Mouse (Mus musculus): ENCODE results near the gene Nudc. TPM values are rescaled to one million over a fixed set of nuclear protein-coding genes. Genes with fewer than 3 reads are reported as not detected.

Nudc gene
- 308 and 322 TPM in 2 replicates for polyA plus RNA-seq (2014; fragmentation: Nextera tagmentation; extraction: Ambion mirVana)

- H3K9ac ChIP-seq (replicated peaks; ENCODE audit: low read length), result peak within 1 kb of the TSS; percentile 85
These were observed at the start of gene Nudc for GRCm38 (mm10) chr4:133545272-133546231. Nudc (minus strand) TSS chr4:133545996.

GRCm38 (mm10) chr4:133595538-133595937 is 49.7 kb upstream of the Nudc start:
- Histone ChIP-seq H3K4me1 (ENCODE audit: control insufficient read depth, insufficient read depth, low read length) (no peaks in the 10 kb centered on the region), H3K4me2 (ENCODE audit: low read depth, low read length) (no peak overlapping the region), H3K27me3 (ENCODE audit: control insufficient read depth, insufficient read depth, low read length) (peaks cover 9% of the 10 kb centered on the region), H3K27ac (replicated peaks; ENCODE audit: low read depth, low read length) (no peak overlapping the region), H3K36me3 (replicated peaks; ENCODE audit: control insufficient read depth, insufficient read depth, low read depth, low read length) (no peaks in the 10 kb centered on the region; the same call in 1 of the 2 replicates), H3K9me3 (replicated peaks; ENCODE audit: control insufficient read depth, low read length) (no peaks in the 10 kb centered on the region), H3K9ac (replicated peaks; ENCODE audit: low read length) (no peak overlapping the region), H3K4me3 (ENCODE audit: low read depth, low read length) (no peak overlapping the region)
- DNase-seq (ENCODE audit: low spot score), result no peak
- 70% methylated on average over 7 of the region's 7 CpGs for WGBS
- no peak for ATAC-seq (replicated peaks; ENCODE audit: insufficient number of reproducible peaks, low FRiP score, low TSS enrichment, low read depth)

More at GRCm38 (mm10) chr4:133545272-133546231, at the start of gene Nudc:
- Histone ChIP-seq H3K4me1 (ENCODE audit: control insufficient read depth, insufficient read depth, low read length) (peaks cover 4% of the 10 kb centered on the region; the same call in 1 of the 2 replicates), H3K4me2 (ENCODE audit: low read depth, low read length) (peak within 1 kb of the TSS; percentile 59), H3K9me3 (replicated peaks; ENCODE audit: control insufficient read depth, low read length) (no peaks in the 10 kb centered on the region), H3K27ac (replicated peaks; ENCODE audit: low read depth, low read length) (peak within 1 kb of the TSS; percentile 66), H3K27me3 (ENCODE audit: control insufficient read depth, insufficient read depth, low read length) (no peaks in the 10 kb centered on the region), H3K36me3 (replicated peaks; ENCODE audit: control insufficient read depth, insufficient read depth, low read depth, low read length) (0 out of 2 replicates have a peak, but pooled peaks cover 3% of the 10 kb centered on the region), H3K4me3 (ENCODE audit: low read depth, low read length) (peak within 1 kb of the TSS; percentile 68)
- peak; percentile 96 for ATAC-seq (replicated peaks; ENCODE audit: insufficient number of reproducible peaks, low FRiP score, low TSS enrichment, low read depth)
- peak; percentile 99 for DNase-seq (ENCODE audit: low spot score)
- WGBS, result under 1% methylated on average over 69 of the region's 77 CpGs

- H3K27me3 ChIP-seq (ENCODE audit: control insufficient read depth, insufficient read depth, low read length), result no peaks in the 10 kb centered on the region
These were observed 46.8 kb upstream of the Nudc start for GRCm38 (mm10) chr4:133592570-133592969.

GRCm38 (mm10) chr4:133584059-133584951 is 38.5 kb upstream of the Nudc start, which contains the start of gene Gpn2:
Gpn2 (plus strand) TSS chr4:133584362.
- peak; percentile 88 for ATAC-seq (replicated peaks; ENCODE audit: insufficient number of reproducible peaks, low FRiP score, low TSS enrichment, low read depth)

More at GRCm38 (mm10) chr4:133592570-133592969, 46.8 kb upstream of the Nudc start:
- Histone ChIP-seq H3K9me3 (replicated peaks; ENCODE audit: control insufficient read depth, low read length) (no peaks in the 10 kb centered on the region), H3K4me1 (ENCODE audit: control insufficient read depth, insufficient read depth, low read length) (no peaks in the 10 kb centered on the region), H3K27ac (replicated peaks; ENCODE audit: low read depth, low read length) (no peak overlapping the region), H3K4me2 (ENCODE audit: low read depth, low read length) (no peak overlapping the region), H3K36me3 (replicated peaks; ENCODE audit: control insufficient read depth, insufficient read depth, low read depth, low read length) (no peaks in the 10 kb centered on the region; the same call in none of the 2 replicates), H3K9ac (replicated peaks; ENCODE audit: low read length) (no peak overlapping the region), H3K4me3 (ENCODE audit: low read depth, low read length) (no peak overlapping the region)
- no peak for ATAC-seq (replicated peaks; ENCODE audit: insufficient number of reproducible peaks, low FRiP score, low TSS enrichment, low read depth)
- peak; percentile 85 for DNase-seq (ENCODE audit: low spot score)
- WGBS, result 33% methylated on average over 7 of the region's 7 CpGs

GRCm38 (mm10) chr4:133583690-133584058 is 37.9 kb upstream of the Nudc start:
- Histone ChIP-seq H3K4me3 (ENCODE audit: low read depth, low read length) (peak overlapping the region; percentile 91), H3K4me2 (ENCODE audit: low read depth, low read length) (peak overlapping the region; percentile 99), H3K27me3 (ENCODE audit: control insufficient read depth, insufficient read depth, low read length) (no peaks in the 10 kb centered on the region), H3K9ac (replicated peaks; ENCODE audit: low read length) (peak overlapping the region; percentile 84), H3K4me1 (ENCODE audit: control insufficient read depth, insufficient read depth, low read length) (peaks cover 4% of the 10 kb centered on the region; the same call in 1 of the 2 replicates), H3K36me3 (replicated peaks; ENCODE audit: control insufficient read depth, insufficient read depth, low read depth, low read length) (peaks cover 2% of the 10 kb centered on the region), H3K9me3 (replicated peaks; ENCODE audit: control insufficient read depth, low read length) (no peaks in the 10 kb centered on the region), H3K27ac (replicated peaks; ENCODE audit: low read depth, low read length) (no peak overlapping the region)
- ATAC-seq (replicated peaks; ENCODE audit: insufficient number of reproducible peaks, low FRiP score, low TSS enrichment, low read depth), result no peak
- DNase-seq (ENCODE audit: low spot score), result no peak
- WGBS, result 63% methylated on average over 6 of the region's 6 CpGs

More at GRCm38 (mm10) chr4:133584059-133584951, 38.5 kb upstream of the Nudc start, which contains the start of gene Gpn2:
- Histone ChIP-seq H3K4me3 (ENCODE audit: low read depth, low read length) (peak within 1 kb of the TSS; percentile 91), H3K36me3 (replicated peaks; ENCODE audit: control insufficient read depth, insufficient read depth, low read depth, low read length) (peaks cover 2% of the 10 kb centered on the region), H3K9ac (replicated peaks; ENCODE audit: low read length) (peak within 1 kb of the TSS; percentile 84), H3K4me1 (ENCODE audit: control insufficient read depth, insufficient read depth, low read length) (peaks cover 4% of the 10 kb centered on the region; the same call in 1 of the 2 replicates), H3K27ac (replicated peaks; ENCODE audit: low read depth, low read length) (peak within 1 kb of the TSS; percentile 41; the same call in 1 of the 2 replicates), H3K9me3 (replicated peaks; ENCODE audit: control insufficient read depth, low read length) (no peaks in the 10 kb centered on the region), H3K27me3 (ENCODE audit: control insufficient read depth, insufficient read depth, low read length) (no peaks in the 10 kb centered on the region), H3K4me2 (ENCODE audit: low read depth, low read length) (peak within 1 kb of the TSS; percentile 99)
- DNase-seq (ENCODE audit: low spot score), result peak; percentile 93
- 2% methylated on average over 65 of the region's 65 CpGs for WGBS

GRCm38 (mm10) chr4:133577983-133578382 is 32.2 kb upstream of the Nudc start:
- no peaks in the 10 kb centered on the region for H3K27me3 ChIP-seq (ENCODE audit: control insufficient read depth, insufficient read depth, low read length)
- H3K4me2 ChIP-seq (ENCODE audit: low read depth, low read length), result no peak overlapping the region
- H3K9me3 ChIP-seq (replicated peaks; ENCODE audit: control insufficient read depth, low read length), result no peaks in the 10 kb centered on the region
- H3K36me3 ChIP-seq (replicated peaks; ENCODE audit: control insufficient read depth, insufficient read depth, low read depth, low read length), result no peaks in the 10 kb centered on the region; the same call in 1 of the 2 replicates
- ATAC-seq (replicated peaks; ENCODE audit: insufficient number of reproducible peaks, low FRiP score, low TSS enrichment, low read depth) (no peak), DNase-seq (ENCODE audit: low spot score) (no peak)
- H3K4me3 ChIP-seq (ENCODE audit: low read depth, low read length), result no peak overlapping the region
- H3K27ac ChIP-seq (replicated peaks; ENCODE audit: low read depth, low read length), result no peak overlapping the region
- no peaks in the 10 kb centered on the region for H3K4me1 ChIP-seq (ENCODE audit: control insufficient read depth, insufficient read depth, low read length)
- WGBS, result 75% methylated on average over 12 of the region's 12 CpGs
- no peak overlapping the region for H3K9ac ChIP-seq (replicated peaks; ENCODE audit: low read length)

GRCm38 (mm10) chr4:133574843-133575202 is 29.0 kb upstream of the Nudc start:
- ATAC-seq (replicated peaks; ENCODE audit: insufficient number of reproducible peaks, low FRiP score, low TSS enrichment, low read depth) (0 out of 2 replicates have a peak, but pooled peaks have one; percentile 8), DNase-seq (ENCODE audit: low spot score) (no peak)
- H3K27ac ChIP-seq (replicated peaks; ENCODE audit: low read depth, low read length), result no peak overlapping the region; the same call in 1 of the 2 replicates
- no peaks in the 10 kb centered on the region for H3K27me3 ChIP-seq (ENCODE audit: control insufficient read depth, insufficient read depth, low read length)
- WGBS, result under 1% methylated on average over 41 of the region's 41 CpGs
- peak overlapping the region; percentile 89 for H3K4me2 ChIP-seq (ENCODE audit: low read depth, low read length)
- no peaks in the 10 kb centered on the region for H3K9me3 ChIP-seq (replicated peaks; ENCODE audit: control insufficient read depth, low read length)
- H3K4me3 ChIP-seq (ENCODE audit: low read depth, low read length), result peak overlapping the region; percentile 98
- no peaks in the 10 kb centered on the region for H3K4me1 ChIP-seq (ENCODE audit: control insufficient read depth, insufficient read depth, low read length)
- H3K36me3 ChIP-seq (replicated peaks; ENCODE audit: control insufficient read depth, insufficient read depth, low read depth, low read length), result no peaks in the 10 kb centered on the region; the same call in 1 of the 2 replicates
- H3K9ac ChIP-seq (replicated peaks; ENCODE audit: low read length), result peak overlapping the region; percentile 91

Data from embryonic facial prominence, embryonic 11.5 days (tissue).